Mouse (Mus musculus) CH12.LX (cell line): ENCODE measurements around the gene Zbtb44. TPM values are rescaled to one million over a fixed set of nuclear protein-coding genes. Genes with fewer than 3 reads are reported as not detected.

Experiments
- DNase-seq: peaks from one replicate; pipeline ENCODE4 v3.0.0-alpha.2; 2013; ENCODE audit errors: extremely low read depth
- H3K27ac ChIP-seq: 2 replicates; pipeline ENCODE4 v1.5.1; 2012; ENCODE audit warnings: low read depth, mild to moderate bottlenecking, control low read depth, moderate library complexity; ENCODE audit not compliant: insufficient read depth
- H3K27me3 ChIP-seq: replicated peaks from 2 replicates; pipeline ENCODE3; 2012; ENCODE audit warnings: inconsistent platforms
- H3K36me3 ChIP-seq, 2 experiments: replicated peaks in 1 of 2; 2 replicates each; pipeline versions ENCODE3 to v1.6.1; 2012; ENCODE audit warnings: inconsistent platforms in 1 of 2, low read length in 1 of 2, mild to moderate bottlenecking in 1 of 2, mixed read lengths in 1 of 2, moderate library complexity in 1 of 2; ENCODE audit not compliant: control insufficient read depth in 1 of 2, insufficient read depth in 1 of 2
- H3K4me1 ChIP-seq, 2 experiments: 2 replicates each; pipeline ENCODE4 v1.6.1; 2012; ENCODE audit warnings: inconsistent platforms in 1 of 2, moderate library complexity in 1 of 2; ENCODE audit not compliant: insufficient read depth in 2 of 2, control insufficient read depth in 1 of 2
- H3K4me2 ChIP-seq: 2 replicates; pipeline ENCODE4 v1.6.1; 2012; ENCODE audit warnings: low read depth, mild to moderate bottlenecking, control low read depth; ENCODE audit not compliant: poor library complexity, insufficient read depth, severe bottlenecking
- H3K4me3 ChIP-seq, 3 experiments: fragments of 150-350 bp in 1 of 3; sonication (generic) in 1 of 3; replicated peaks in 1 of 3; 2 replicates each; pipeline versions ENCODE3 to v1.5.1; 2011 to 2012; ENCODE audit warnings: low read depth in 2 of 3, low read length in 2 of 3, mild to moderate bottlenecking in 2 of 3, moderate library complexity in 2 of 3, control low read depth in 1 of 3, improper control_type of control experiment in 1 of 3, inconsistent platforms in 1 of 3, mixed read lengths in 1 of 3; ENCODE audit not compliant: poor library complexity in 1 of 3
- H3K79me2 ChIP-seq: replicated peaks from 2 replicates; pipeline ENCODE4 v1.6.1; 2012; ENCODE audit warnings: mild to moderate bottlenecking, moderate library complexity; ENCODE audit not compliant: control insufficient read depth, poor library complexity, insufficient read depth, severe bottlenecking; ENCODE audit errors: extremely low read depth
- H3K9ac ChIP-seq: 2 replicates; pipeline ENCODE4 v1.6.1; 2012; ENCODE audit warnings: low read depth, mild to moderate bottlenecking, control low read depth, moderate library complexity; ENCODE audit not compliant: insufficient read depth
- H3K9me3 ChIP-seq: replicated peaks from 2 replicates; pipeline ENCODE3; 2012; ENCODE audit warnings: low read length, inconsistent platforms, mixed read lengths
- BHLHE40 ChIP-seq: IDR thresholded peaks from 2 replicates; pipeline ENCODE4 v1.6.1; 2011; ENCODE audit warnings: mild to moderate bottlenecking, low read depth, low read length, improper control_type of control experiment
- CHD1 ChIP-seq: IDR thresholded peaks from 2 replicates; pipeline ENCODE4 v1.6.1; 2012; ENCODE audit warnings: low read depth, low read length, improper control_type of control experiment, inconsistent platforms
- CHD2 ChIP-seq: IDR thresholded peaks from 2 replicates; pipeline ENCODE4 v1.6.1; 2011; ENCODE audit warnings: low read length, improper control_type of control experiment
- CTCF ChIP-seq, 2 experiments: IDR thresholded peaks in 1 of 2; conservative IDR thresholded peaks in 1 of 2; 2 replicates each; pipeline ENCODE4 v1.5.1; 2011 to 2012; ENCODE audit warnings: low read depth in 2 of 2, low read length in 2 of 2, improper control_type of control experiment in 1 of 2, inconsistent platforms in 1 of 2, mild to moderate bottlenecking in 1 of 2, moderate library complexity in 1 of 2
- E2F4 ChIP-seq: IDR thresholded peaks from 2 replicates; pipeline ENCODE4 v1.6.1; 2011; ENCODE audit warnings: low read depth, low read length, improper control_type of control experiment; ENCODE audit not compliant: insufficient replicate concordance
- ELF1 ChIP-seq: IDR thresholded peaks from 2 replicates; pipeline ENCODE4 v1.6.1; 2014; ENCODE audit warnings: low read depth, mild to moderate bottlenecking, inconsistent platforms, low read length, improper control_type of control experiment
- EP300 ChIP-seq: IDR thresholded peaks from 2 replicates; pipeline ENCODE4 v1.6.1; 2011; ENCODE audit warnings: low read length, improper control_type of control experiment
- ETS1 ChIP-seq: conservative IDR thresholded peaks from 2 replicates; pipeline ENCODE4 v1.6.1; 2012; ENCODE audit warnings: low read depth, mild to moderate bottlenecking, inconsistent platforms, low read length, improper control_type of control experiment, moderate library complexity
- GABPA ChIP-seq: IDR thresholded peaks from 2 replicates; pipeline ENCODE4 v1.6.1; 2012; ENCODE audit warnings: low read depth, low read length, improper control_type of control experiment, inconsistent platforms; ENCODE audit not compliant: insufficient replicate concordance
- HCFC1 ChIP-seq: IDR thresholded peaks from 2 replicates; pipeline ENCODE4 v1.6.1; 2012; ENCODE audit warnings: low read depth, mild to moderate bottlenecking, inconsistent platforms, low read length, improper control_type of control experiment
- IRF4 ChIP-seq: IDR thresholded peaks from 2 replicates; pipeline ENCODE4 v1.6.1; 2014; ENCODE audit warnings: low read depth, mild to moderate bottlenecking, inconsistent platforms, low read length, improper control_type of control experiment
- JUN ChIP-seq: IDR thresholded peaks from 2 replicates; pipeline ENCODE4 v1.6.1; 2011; ENCODE audit warnings: low read depth, mild to moderate bottlenecking, low read length, improper control_type of control experiment, moderate library complexity; ENCODE audit not compliant: insufficient read depth
- JUND ChIP-seq: conservative IDR thresholded peaks from 2 replicates; pipeline ENCODE4 v1.6.1; 2011; ENCODE audit warnings: low read depth, low read length, improper control_type of control experiment
- KAT2A ChIP-seq: IDR thresholded peaks from 2 replicates; pipeline ENCODE4 v1.6.1; 2012; ENCODE audit warnings: low read length, improper control_type of control experiment, inconsistent platforms; ENCODE audit not compliant: insufficient replicate concordance
- MAFK ChIP-seq: IDR thresholded peaks from 2 replicates; pipeline ENCODE4 v1.6.1; 2011; ENCODE audit warnings: low read length, improper control_type of control experiment; ENCODE audit not compliant: insufficient replicate concordance
- MAX ChIP-seq: IDR thresholded peaks from 2 replicates; pipeline ENCODE4 v1.6.1; 2011; ENCODE audit warnings: low read length, improper control_type of control experiment
- MAZ ChIP-seq: IDR thresholded peaks from 2 replicates; pipeline ENCODE4 v1.6.1; 2012; ENCODE audit warnings: low read depth, mild to moderate bottlenecking, inconsistent platforms, low read length, improper control_type of control experiment, moderate library complexity
- MEF2A ChIP-seq: IDR thresholded peaks from 2 replicates; pipeline ENCODE4 v1.6.1; 2014; ENCODE audit warnings: low read depth, mild to moderate bottlenecking, inconsistent platforms, low read length, improper control_type of control experiment, borderline replicate concordance
- MXI1 ChIP-seq: IDR thresholded peaks from 2 replicates; pipeline ENCODE4 v1.6.1; 2011; ENCODE audit warnings: mild to moderate bottlenecking, low read depth, low read length, improper control_type of control experiment
- MYC ChIP-seq: IDR thresholded peaks from 2 replicates; pipeline ENCODE4 v1.6.1; 2011; ENCODE audit warnings: low read depth, mild to moderate bottlenecking, improper control_type of control experiment, low read length
- NELFE ChIP-seq: IDR thresholded peaks from 2 replicates; pipeline ENCODE4 v1.6.1; 2011; ENCODE audit warnings: low read depth, low read length, improper control_type of control experiment
- NRF1 ChIP-seq: IDR thresholded peaks from 2 replicates; pipeline ENCODE4 v1.6.1; 2014; ENCODE audit warnings: low read depth, mild to moderate bottlenecking, inconsistent platforms, low read length, improper control_type of control experiment, moderate library complexity
- PAX5 ChIP-seq: IDR thresholded peaks from 2 replicates; pipeline ENCODE4 v1.6.1; 2012; ENCODE audit warnings: low read length, inconsistent platforms, mixed read lengths
- POLR2A ChIP-seq: IDR thresholded peaks from 2 replicates; pipeline ENCODE4 v1.6.1; 2011; ENCODE audit warnings: low read depth, mild to moderate bottlenecking, improper control_type of control experiment, low read length
- POLR2AphosphoS2 ChIP-seq: IDR thresholded peaks from 2 replicates; pipeline ENCODE4 v1.6.1; 2011; ENCODE audit warnings: low read depth, low read length, improper control_type of control experiment
- RAD21 ChIP-seq: IDR thresholded peaks from 2 replicates; pipeline ENCODE4 v1.6.1; 2011; ENCODE audit warnings: low read depth, mild to moderate bottlenecking, low read length, improper control_type of control experiment, moderate library complexity
- RCOR1 ChIP-seq: conservative IDR thresholded peaks from 2 replicates; pipeline ENCODE4 v1.6.1; 2012; ENCODE audit warnings: low read depth, mild to moderate bottlenecking, inconsistent platforms, low read length, improper control_type of control experiment
- SIN3A ChIP-seq: IDR thresholded peaks from 2 replicates; pipeline ENCODE4 v1.6.1; 2012; ENCODE audit warnings: low read length, improper control_type of control experiment, inconsistent platforms
- SMC3 ChIP-seq: IDR thresholded peaks from 2 replicates; pipeline ENCODE4 v1.6.1; 2011; ENCODE audit warnings: low read depth, low read length, improper control_type of control experiment
- TBP ChIP-seq: conservative IDR thresholded peaks from 2 replicates; pipeline ENCODE4 v1.6.1; 2011; ENCODE audit warnings: low read depth, low read length, improper control_type of control experiment
- TCF12 ChIP-seq: IDR thresholded peaks from 2 replicates; pipeline ENCODE4 v1.6.1; 2014; ENCODE audit warnings: low read depth, mild to moderate bottlenecking, inconsistent platforms, low read length, improper control_type of control experiment
- UBTF ChIP-seq: IDR thresholded peaks from 2 replicates; pipeline ENCODE4 v1.6.1; 2012; ENCODE audit warnings: low read depth, mild to moderate bottlenecking, inconsistent platforms, low read length, improper control_type of control experiment, moderate library complexity
- USF1 ChIP-seq: IDR thresholded peaks from 2 replicates; pipeline ENCODE4 v1.6.1; 2014; ENCODE audit warnings: low read depth, mild to moderate bottlenecking, inconsistent platforms, low read length, improper control_type of control experiment
- USF2 ChIP-seq: conservative IDR thresholded peaks from 2 replicates; pipeline ENCODE4 v1.6.1; 2011; ENCODE audit warnings: low read depth, low read length, improper control_type of control experiment
- ZC3H11A ChIP-seq: IDR thresholded peaks from 2 replicates; pipeline ENCODE4 v1.6.1; 2012; ENCODE audit warnings: low read depth, mild to moderate bottlenecking, inconsistent platforms, low read length, improper control_type of control experiment
- ZKSCAN1 ChIP-seq: IDR thresholded peaks from 2 replicates; pipeline ENCODE4 v1.6.1; 2012; ENCODE audit warnings: low read depth, inconsistent platforms, low read length, improper control_type of control experiment, borderline replicate concordance
- ZMIZ1 ChIP-seq: IDR thresholded peaks from 2 replicates; pipeline ENCODE4 v1.6.1; 2012; ENCODE audit warnings: low read depth, mild to moderate bottlenecking, inconsistent platforms, low read length, improper control_type of control experiment
- ZNF384 ChIP-seq: IDR thresholded peaks from 2 replicates; pipeline ENCODE4 v1.6.1; 2012; ENCODE audit warnings: low read depth, low read length, improper control_type of control experiment, inconsistent platforms
- dilution Hi-C: fragments of 300-500 bp; cut with MboI; formaldehyde crosslinking; loops from 2 replicates; pipeline ENCODE4 v1.14.3; 2020; ENCODE audit warnings: low sequenced_read_pairs; ENCODE audit not compliant: extremely low pct_unique_long_range_greater_than_20kb, extremely low pct_ligation_motif_present
- in situ Hi-C: fragments of 300-500 bp; cut with MboI; formaldehyde crosslinking; loops from 3 replicates; pipeline ENCODE4 v1.14.3; 2019; ENCODE audit warnings: low sequenced_read_pairs, low pct_ligation_motif_present, low pct_unique_long_range_greater_than_20kb, mixed read lengths
- polyA plus RNA-seq: library from polyadenylated mRNA; unstranded; fragments of >175 nt; gene quantifications from 2 replicates; pipeline ENCODE4 v1.2.1, GENCODE M21; 2012; ENCODE audit warnings: low read depth; ENCODE audit not compliant: insufficient read length
- total RNA-seq, 2 experiments: library from RNA; depleted of rRNA; stranded (reverse); fragments of 300-350 nt in 1 of 2; fragments of >200 nt in 1 of 2; gene quantifications; 2 replicates each; pipeline ENCODE4 v1.2.3; 2012 to 2014

The Zbtb44 gene
- total and polyA plus RNA-seq, 3 experiments = 9.1 to 14.3 (median 14.0) TPM

- Histone ChIP-seq H3K4me3 (peak overlapping the region; percentile 1 to 30 (median 26)), H3K27ac (no peak overlapping the region), H3K9ac (no peak overlapping the region), H3K36me3 (no peaks in the 10 kb centered on the region), H3K27me3 (no peaks in the 10 kb centered on the region)
- in situ Hi-C loops (no loop called here), dilution Hi-C loops (no loop called here)
- no peak for TF ChIP-seq USF2
- no peak for TF ChIP-seq POLR2A
- no peak for TF ChIP-seq GABPA
- TF ChIP-seq ZKSCAN1 = no peak
- TF ChIP-seq POLR2AphosphoS2 = no peak
- no peak; the same call in 1 of the 2 replicates for TF ChIP-seq ETS1
- 0 out of 2 replicates have a peak, but pooled peaks have one; percentile 21 for TF ChIP-seq CHD2
- TF ChIP-seq E2F4 = no peak
- TF ChIP-seq SMC3 = no peak
- peak; percentile 44; the same call in 1 of the 2 replicates for TF ChIP-seq MXI1
- TF ChIP-seq MYC = no peak
- no peak for TF ChIP-seq ZMIZ1
- TF ChIP-seq RAD21 = no peak
- no peak for TF ChIP-seq USF1
- no peak for TF ChIP-seq RCOR1
- TF ChIP-seq HCFC1 = no peak
- 0 out of 2 replicates have a peak, but pooled peaks have one; percentile 25 for TF ChIP-seq IRF4
- TF ChIP-seq MAFK = no peak
- no peak for TF ChIP-seq CTCF (conservative IDR thresholded peaks at IDR 0.05 in 1 of 2, IDR thresholded peaks at IDR 0.05 in 1 of 2; ENCODE audit: low read depth in 2 of 2, low read length in 2 of 2)
- TF ChIP-seq JUN = no peak; the same call in 1 of the 2 replicates
- peak; percentile 55; the same call in 1 of the 2 replicates for TF ChIP-seq BHLHE40
- no peak for TF ChIP-seq MAX
- TF ChIP-seq ELF1 = no peak
- no peak for TF ChIP-seq KAT2A
- TF ChIP-seq TBP = no peak
- TF ChIP-seq NELFE = 0 out of 2 replicates have a peak, but pooled peaks have one; percentile 27
- no peak for TF ChIP-seq TCF12
- TF ChIP-seq PAX5 = no peak
- TF ChIP-seq ZNF384 = no peak
- TF ChIP-seq MEF2A = no peak
- TF ChIP-seq EP300 = no peak
- TF ChIP-seq ZC3H11A = no peak
- peak; percentile 74 for TF ChIP-seq SIN3A
- no peak for TF ChIP-seq MAZ
- TF ChIP-seq UBTF = no peak
- TF ChIP-seq NRF1 = no peak
- TF ChIP-seq JUND = peak; percentile 63
- TF ChIP-seq CHD1 = no peak
- TF ChIP-seq, all 38 proteins: peak for 7
- no peaks in the 10 kb centered on the region for H3K9me3 ChIP-seq
- peaks cover 19 to 47% of the 10 kb centered on the region in 2 experiments for H3K4me1 ChIP-seq
- H3K79me2 ChIP-seq = no peaks in the 10 kb centered on the region
- H3K4me2 ChIP-seq = peak overlapping the region; percentile 70
- peak; percentile 32 for DNase-seq
Observed at GRCm38 (mm10) chr9:31118520-31119298, 88.3 kb downstream of the Zbtb44 start.
